Mouse (Mus musculus) liver, embryonic 14.5 days (tissue): Measurements from ENCODE around the gene Cand1.

Experiments used
- CTCF ChIP-seq: IDR thresholded peaks from 2 replicates; pipeline ENCODE4 v1.5.1; 2016; ENCODE audit warnings: antibody characterized with exemption, low read depth, control low read depth
- EP300 ChIP-seq: IDR thresholded peaks from 2 replicates; pipeline ENCODE4 v1.6.1; 2016; ENCODE audit warnings: antibody characterized with exemption, low read depth

- no peak for TF ChIP-seq CTCF
- TF ChIP-seq EP300, result no peak
Observed at GRCm38 (mm10) chr10:119212443-119212842, 27.4 kb downstream of the Cand1 start.
